Comparison of ENCODE assay signal across 27 mouse cellular contexts in the genomic region with DNA sequence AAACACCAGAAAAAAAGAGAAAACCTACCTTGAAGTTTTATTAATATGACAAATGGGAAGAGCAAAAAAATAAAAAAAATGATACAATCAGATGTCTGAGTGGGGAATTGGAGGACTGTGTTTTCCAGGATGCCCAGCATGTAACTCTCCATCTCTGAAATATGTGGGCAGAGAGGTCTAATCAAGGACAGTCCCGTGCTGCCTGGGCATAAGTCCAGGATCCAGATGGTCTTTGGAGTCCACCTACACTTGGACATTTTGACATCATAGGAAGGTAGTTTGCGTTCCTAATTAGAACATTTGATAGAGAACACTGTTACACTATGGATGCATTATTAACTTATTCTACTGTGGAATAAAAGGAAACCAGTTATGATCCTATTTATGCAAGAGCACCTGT. TPM values are rescaled to one million over a fixed set of nuclear protein-coding genes. Genes with fewer than 3 reads are reported as not detected.
"Had no signal": no experiment of that assay in that cellular context is flagged by ENCODE, and none has a peak within 500 bp of the region (broad histone marks: within the 10 kb centered on the region; RNA-seq: fewer than 3 reads in every experiment).

No protein-coding gene starts in this region.

- DNase-seq: gastrocnemius, postnatal 14 days; gastrocnemius, postnatal 36 days; heart, adult 18-20 months; heart, postnatal 14 days; heart, postnatal 36 days; kidney, adult 11 months; kidney, adult 2 months; kidney, postnatal 14 days; kidney, postnatal 36 days; layer of hippocampus, adult 9-11 months; layer of hippocampus, postnatal 36 days had no signal

- H3K4me3 ChIP-seq: heart, embryonic 13.5 days; heart, embryonic 15.5 days; kidney, embryonic 15.5 days; limb, embryonic 13.5 days; limb, embryonic 15.5 days; liver, embryonic 12.5 days had no signal

- H3K9ac ChIP-seq: heart, embryonic 13.5 days; heart, embryonic 15.5 days; hindbrain, embryonic 14.5 days; kidney, embryonic 15.5 days; limb, embryonic 13.5 days; limb, embryonic 15.5 days; liver, embryonic 12.5 days; liver, embryonic 14.5 days had no signal

- H3K27ac ChIP-seq: heart, embryonic 13.5 days; heart, embryonic 15.5 days; hindbrain, embryonic 14.5 days; kidney, embryonic 15.5 days; kidney, postnatal 0 days; limb, embryonic 13.5 days; limb, embryonic 15.5 days; liver, embryonic 12.5 days; liver, embryonic 14.5 days had no signal

- H3K4me1 ChIP-seq: heart, embryonic 13.5 days; heart, embryonic 15.5 days; kidney, embryonic 15.5 days; limb, embryonic 13.5 days; limb, embryonic 15.5 days; liver, embryonic 12.5 days had no signal

- H3K27me3 ChIP-seq: limb, embryonic 13.5 days; limb, embryonic 15.5 days; liver, embryonic 12.5 days had no signal

- H3K36me3 ChIP-seq: heart, embryonic 13.5 days; heart, embryonic 15.5 days; kidney, embryonic 15.5 days; limb, embryonic 13.5 days; limb, embryonic 15.5 days; liver, embryonic 12.5 days had no signal

RNA-seq across cellular contexts. Expression of a gene that starts 33.3 kb away (rescaled TPM):
- total RNA-seq: gastrocnemius, adult 8-10 months; gastrocnemius, postnatal 14 days; gastrocnemius, postnatal 36 days; layer of hippocampus, adult 18-20 months; layer of hippocampus, adult 8-10 months; layer of hippocampus, postnatal 14 days; layer of hippocampus, postnatal 36 days; left cerebral cortex, adult 18-20 months; left cerebral cortex, postnatal 10 days; left cerebral cortex, postnatal 25 days had no signal
- polyA plus RNA-seq: hindbrain, embryonic 14.5 days had no signal
